Mouse (Mus musculus) adrenal gland, postnatal 14 days (tissue): ENCODE results near the gene Podnl1. TPM values are rescaled to one million over a fixed set of nuclear protein-coding genes. Genes with fewer than 3 reads are reported as not detected.

Experiments used
- microRNA-seq, 2 experiments: library from miRNA; unstranded; fragments of <30 nt; microRNA quantifications; one replicate each; pipeline ENCODE4 v1.2.0; 2021
- total RNA-seq: library from RNA; stranded (reverse); gene quantifications from 2 replicates; pipeline ENCODE4 v1.2.3, GENCODE M21; 2021

Gene Podnl1
- total RNA-seq, 1 experiment from 2014 or later, result 0.44 TPM

Small RNAs within 50 kb of the gene (microRNA-seq; reads per million reads assigned to microRNA genes)
- gene Gm25110, result 0 reads per million in 2 experiments
- gene Mir181c, result 1,590 to 2,332 reads per million in 2 experiments
- gene Mir181d, result 1,286 to 2,187 reads per million in 2 experiments
- 0 reads per million in 2 experiments for gene Mir709

Other genes starting within 250 kb of the Podnl1 start
- gene Adgrl1, start 225.9 kb upstream of the Podnl1 start, total RNA-seq, result 63.1 and 64.1 TPM in 2 replicates
- 1.1 and 1.4 TPM in 2 replicates for gene Gm10644, start 170.8 kb upstream of the Podnl1 start, total RNA-seq
- gene Asf1b, start 170.5 kb upstream of the Podnl1 start, total RNA-seq, result 9.7 and 10.7 TPM in 2 replicates
- 251 and 300 TPM in 2 replicates for gene Prkaca, start 153.0 kb upstream of the Podnl1 start, total RNA-seq
- gene Samd1, start 128.3 kb upstream of the Podnl1 start, total RNA-seq, result 37.0 and 42.5 TPM in 2 replicates
- gene 1700067K01Rik, start 124.5 kb upstream of the Podnl1 start, total RNA-seq, result 0.56 and 0.83 TPM in 2 replicates
- not detected in 2 replicates for gene 2210011C24Rik, start 113.8 kb upstream of the Podnl1 start, total RNA-seq
- gene Palm3, start 104.5 kb upstream of the Podnl1 start, total RNA-seq, result 0.38 and 0.52 TPM in 2 replicates
- 2.3 and 12.2 TPM in 2 replicates for gene Il27ra, start 83.4 kb upstream of the Podnl1 start, total RNA-seq
- gene Rln3, start 81.0 kb upstream of the Podnl1 start, total RNA-seq, result 0.64 TPM in 1 of 2 replicates, not detected in the other
- 2.9 and 3.0 TPM in 2 replicates for gene Gm10643, start 60.9 kb upstream of the Podnl1 start, total RNA-seq
- gene Rfx1, start 59.2 kb upstream of the Podnl1 start, total RNA-seq, result 15.2 and 17.3 TPM in 2 replicates
- 16.5 and 21.0 TPM in 2 replicates for gene Dcaf15, start 21.2 kb upstream of the Podnl1 start, total RNA-seq
- gene Cc2d1a, start 21.9 kb downstream of the Podnl1 start, total RNA-seq, result 23.8 and 31.0 TPM in 2 replicates
- 0.49 and 0.82 TPM in 2 replicates for gene 4930432K21Rik, start 22.0 kb downstream of the Podnl1 start, total RNA-seq
- 0.67 and 1.2 TPM in 2 replicates for gene Nanos3, start 59.2 kb downstream of the Podnl1 start, total RNA-seq
- 32.3 and 39.5 TPM in 2 replicates for gene Zswim4, start 111.1 kb downstream of the Podnl1 start, total RNA-seq
- 251 and 255 TPM in 2 replicates for gene D8Ertd738e, start 123.7 kb downstream of the Podnl1 start, total RNA-seq
- 25.0 and 35.5 TPM in 2 replicates for gene Mri1, start 131.3 kb downstream of the Podnl1 start, total RNA-seq
- 17.5 and 22.0 TPM in 2 replicates for gene Ccdc130, start 144.4 kb downstream of the Podnl1 start, total RNA-seq